Mouse (Mus musculus) spleen, adult 2 months (tissue): Measurements from ENCODE around the gene Dennd1c.

Experiments used
- CTCF ChIP-seq: fragments of 200-500 bp; IDR thresholded peaks from 2 replicates; pipeline ENCODE4 v1.5.1; 2011; ENCODE audit warnings: mild to moderate bottlenecking, inconsistent platforms; ENCODE audit not compliant: insufficient read depth, insufficient read length, insufficient replicate concordance; ENCODE audit errors: extremely low read depth
- POLR2A ChIP-seq: fragments of 200-500 bp; IDR thresholded peaks from 2 replicates; pipeline ENCODE4 v1.6.1; 2011; ENCODE audit warnings: low read depth, low read length, inconsistent platforms

DNA sequence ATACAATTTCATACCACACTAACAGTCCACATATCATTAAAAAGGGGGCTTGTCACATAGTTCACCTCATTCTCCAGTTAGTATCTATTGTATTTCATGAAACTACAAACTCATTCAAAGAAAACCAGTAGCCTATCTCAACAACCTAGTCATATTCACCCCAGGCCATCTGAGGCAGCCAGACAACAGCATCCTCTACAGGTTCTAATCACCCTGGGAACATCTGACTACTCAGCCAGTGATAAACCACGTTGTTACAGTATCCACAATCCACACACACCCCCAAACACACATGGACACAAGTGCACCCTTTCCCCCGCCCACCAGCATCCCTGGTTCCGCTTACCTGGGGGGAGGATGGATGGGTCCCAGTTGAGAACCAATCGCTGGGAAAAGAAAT, 50.8 kb downstream of the Dennd1c start:
- TF ChIP-seq CTCF: no peak
- TF ChIP-seq POLR2A: no peak
